Mouse (Mus musculus) hindlimb bud, embryonic 11.5 days (tissue): ENCODE results near the gene Gng7.
"Not testable (repeated sequence)": the region's sequence is repeated elsewhere in the genome, so short reads cannot be mapped to it uniquely, and the experiment has no call there.

Source experiments
- DNase-seq: peaks from one replicate; pipeline ENCODE4 v3.0.0-alpha.2; 2012; ENCODE audit warnings: low read depth, low spot score; ENCODE audit errors: extremely low spot score

Gng7 gene

GRCm38 (mm10) chr10:81014393-81015384 lies at the start of gene Gng7:
TSS of gene Gng7 (minus strand) at chr10:81014945.
- peak; percentile 87 for DNase-seq

DNA sequence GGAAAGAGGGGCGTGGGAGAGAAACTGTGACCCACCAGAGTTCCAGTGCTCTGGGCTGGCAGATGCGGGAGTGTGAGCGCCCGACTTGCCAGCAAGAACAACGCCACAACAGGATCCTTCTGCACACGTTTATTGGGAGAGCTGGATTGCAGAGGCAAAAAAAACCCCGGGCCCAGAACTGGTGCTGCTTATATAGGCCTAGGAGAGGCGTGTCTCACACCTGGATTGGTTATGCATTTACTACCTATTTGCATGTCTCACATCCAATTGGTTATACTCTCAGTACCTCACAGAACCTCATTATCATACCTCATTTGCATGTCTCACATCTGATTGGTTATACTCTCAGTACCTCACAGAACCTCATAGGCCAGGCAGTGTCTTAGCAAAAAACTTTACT lies 49.8 kb upstream of the Gng7 start:
- not testable (repeated sequence) for DNase-seq

GRCm38 (mm10) chr10:81062710-81063109 lies 48.0 kb upstream of the Gng7 start:
- no peak for DNase-seq

GRCm38 (mm10) chr10:81059603-81060543 lies 45.1 kb upstream of the Gng7 start, which contains the start of gene Sgta:
TSS of gene Sgta (minus strand) at chr10:81060181.
- DNase-seq = peak; percentile 100

- no peak for DNase-seq
Measured at GRCm38 (mm10) chr10:81058896-81059295, 44.2 kb upstream of the Gng7 start.

- DNase-seq = no peak
Measured at GRCm38 (mm10) chr10:81057406-81058130, 42.8 kb upstream of the Gng7 start.

DNA sequence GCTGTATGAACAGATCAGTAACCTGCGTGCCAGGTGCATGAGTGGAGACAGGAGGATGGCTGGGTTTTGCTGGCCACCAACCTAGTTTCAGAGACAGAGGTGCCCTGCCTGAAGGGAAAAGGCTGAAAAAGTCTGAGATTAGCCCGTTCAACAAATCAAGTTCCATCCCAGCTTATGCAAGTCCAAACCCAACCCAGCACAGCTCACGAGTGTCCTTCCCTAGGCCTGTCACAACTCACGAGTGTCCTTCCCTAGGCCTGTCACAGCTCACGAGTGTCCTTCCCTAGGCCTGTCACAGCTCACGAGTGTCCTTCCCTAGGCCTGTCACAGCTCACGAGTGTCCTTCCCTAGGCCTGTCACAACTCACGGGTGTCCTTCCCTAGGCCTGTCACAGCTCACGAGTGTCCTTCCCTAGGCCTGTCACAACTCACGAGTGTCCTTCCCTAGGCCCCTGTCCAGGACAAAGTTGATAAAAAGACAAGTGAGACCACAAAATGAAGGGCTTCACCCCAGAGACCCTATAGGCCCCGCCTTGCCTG lies 41.1 kb upstream of the Gng7 start:
- DNase-seq = not testable (repeated sequence)

- no peak for DNase-seq
Measured at GRCm38 (mm10) chr10:81055169-81055568, 40.4 kb upstream of the Gng7 start.

GRCm38 (mm10) chr10:81052577-81052976 lies 37.8 kb upstream of the Gng7 start:
- DNase-seq = no peak

- DNase-seq = no peak
Measured at GRCm38 (mm10) chr10:81051133-81051532, 36.4 kb upstream of the Gng7 start.

DNA sequence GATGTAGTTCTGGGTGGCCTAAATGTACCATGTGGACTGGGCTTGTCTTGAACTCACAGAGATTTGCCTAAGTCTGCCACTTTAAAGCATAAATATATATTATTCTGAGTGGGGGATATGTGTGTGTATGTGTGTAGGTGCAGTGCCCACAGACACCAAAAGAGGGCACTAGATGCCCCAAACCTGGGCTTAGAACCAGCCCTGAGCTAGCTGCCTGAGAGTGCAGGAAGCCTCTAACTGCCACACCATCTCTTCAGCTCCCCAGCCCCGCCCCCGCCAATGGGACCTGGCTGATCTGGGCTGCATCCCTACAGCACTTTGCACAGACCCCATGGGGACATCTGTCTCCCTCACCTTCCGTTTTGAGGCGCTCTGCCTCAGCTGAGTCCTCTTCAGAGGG lies 35.9 kb upstream of the Gng7 start:
- DNase-seq = no peak

DNA sequence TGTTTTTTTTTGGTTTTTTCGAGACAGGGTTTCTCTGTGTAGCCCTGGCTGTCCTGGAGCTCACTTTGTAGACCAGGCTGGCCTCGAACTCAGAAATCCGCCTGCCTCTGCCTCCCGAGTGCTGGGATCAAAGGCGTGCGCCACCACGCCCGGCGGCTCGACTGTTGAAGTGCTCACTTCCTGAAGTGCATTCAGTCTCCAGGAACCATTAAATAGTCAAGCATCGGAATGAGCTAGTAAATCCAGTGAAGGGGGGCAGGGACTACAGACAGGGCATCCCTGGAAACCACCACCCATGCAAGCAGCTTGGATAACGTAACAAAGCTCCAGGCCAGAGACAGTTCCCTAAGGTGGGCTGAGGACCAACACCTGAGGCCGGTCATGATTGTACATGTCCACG lies 30.5 kb upstream of the Gng7 start:
- not testable (repeated sequence) for DNase-seq

- peak; percentile 44 for DNase-seq
Measured at GRCm38 (mm10) chr10:81041458-81042175, 26.9 kb upstream of the Gng7 start.

DNA sequence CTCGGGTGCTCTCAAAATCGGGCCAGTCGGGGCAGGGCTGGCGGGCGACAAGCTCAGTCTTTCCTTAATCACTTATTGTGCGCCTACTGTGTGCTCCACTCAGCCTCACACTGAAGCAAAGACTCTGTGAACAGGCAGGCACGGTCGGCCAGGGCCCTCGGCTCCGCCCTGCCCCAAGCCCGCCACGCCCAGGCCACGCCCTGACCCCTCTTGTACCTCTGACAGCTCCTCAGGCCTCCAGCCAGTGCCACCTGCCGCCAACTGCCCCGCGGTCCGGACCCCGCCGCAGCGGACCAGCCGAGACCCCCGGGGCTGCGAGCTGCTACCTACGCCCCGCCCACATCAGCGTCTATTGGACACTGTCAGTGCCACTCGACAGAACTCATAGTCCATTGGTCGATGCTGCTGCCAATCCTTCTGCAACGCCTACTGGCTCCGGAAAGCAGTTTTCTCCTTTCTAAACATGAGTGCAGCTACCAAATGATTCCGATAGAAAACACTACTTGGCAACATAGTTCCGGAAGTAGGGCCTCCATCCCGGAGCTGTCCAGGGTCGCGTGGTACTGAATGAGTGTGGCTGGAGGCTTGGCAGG lies 22.3 kb upstream of the Gng7 start, which contains the start of gene Slc39a3:
Slc39a3 (minus strand) TSS at position 439 of the 593 bp plus-strand sequence.
- peak; percentile 100 for DNase-seq

- DNase-seq = no peak
Measured at GRCm38 (mm10) chr10:81036251-81036650, 21.5 kb upstream of the Gng7 start.

- DNase-seq = no peak
Measured at GRCm38 (mm10) chr10:81033586-81033985, 18.8 kb upstream of the Gng7 start.

DNA sequence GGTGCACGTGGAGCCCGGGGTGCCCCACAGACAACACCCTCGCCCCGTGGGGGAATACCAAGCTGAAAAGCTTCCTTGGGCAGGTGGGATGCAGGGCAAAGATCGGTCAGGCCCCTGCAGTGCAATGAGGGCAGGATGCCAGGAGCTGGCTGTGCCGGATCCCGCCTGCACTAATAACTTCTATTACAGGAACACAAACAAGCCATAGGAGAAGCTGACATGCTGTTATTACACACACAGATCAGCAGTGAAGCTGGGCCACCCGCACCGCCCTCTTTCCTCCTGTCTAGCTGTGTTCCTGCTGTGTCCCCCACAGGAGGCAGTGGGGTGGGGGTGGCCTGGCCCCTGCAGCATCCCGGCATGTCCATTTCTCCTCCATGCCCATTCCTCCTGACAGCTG lies 14.3 kb upstream of the Gng7 start:
- DNase-seq = no peak

DNA sequence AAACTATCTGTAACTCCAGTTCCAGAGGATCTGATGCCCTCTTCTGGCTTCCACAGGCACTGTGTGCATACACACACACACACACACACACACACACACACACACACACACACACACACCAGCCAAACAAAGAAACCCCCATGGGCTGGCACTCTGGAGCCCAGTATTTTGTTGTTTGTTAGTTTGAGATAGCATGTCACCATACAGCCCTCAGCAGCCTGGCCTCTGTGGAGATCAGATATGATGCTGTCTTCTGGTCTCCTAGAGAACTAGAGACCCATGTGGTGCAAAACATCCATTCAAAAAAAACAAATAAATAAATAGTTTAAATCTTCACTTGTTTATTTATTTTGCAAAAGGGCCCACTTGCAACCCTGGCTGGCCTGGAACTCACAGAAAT lies 13.5 kb upstream of the Gng7 start:
- DNase-seq = no peak

GRCm38 (mm10) chr10:81027331-81027730 lies 12.6 kb upstream of the Gng7 start:
- DNase-seq = no peak
